9 mouse cellular contexts compared by ENCODE assay signal in the genomic region with DNA sequence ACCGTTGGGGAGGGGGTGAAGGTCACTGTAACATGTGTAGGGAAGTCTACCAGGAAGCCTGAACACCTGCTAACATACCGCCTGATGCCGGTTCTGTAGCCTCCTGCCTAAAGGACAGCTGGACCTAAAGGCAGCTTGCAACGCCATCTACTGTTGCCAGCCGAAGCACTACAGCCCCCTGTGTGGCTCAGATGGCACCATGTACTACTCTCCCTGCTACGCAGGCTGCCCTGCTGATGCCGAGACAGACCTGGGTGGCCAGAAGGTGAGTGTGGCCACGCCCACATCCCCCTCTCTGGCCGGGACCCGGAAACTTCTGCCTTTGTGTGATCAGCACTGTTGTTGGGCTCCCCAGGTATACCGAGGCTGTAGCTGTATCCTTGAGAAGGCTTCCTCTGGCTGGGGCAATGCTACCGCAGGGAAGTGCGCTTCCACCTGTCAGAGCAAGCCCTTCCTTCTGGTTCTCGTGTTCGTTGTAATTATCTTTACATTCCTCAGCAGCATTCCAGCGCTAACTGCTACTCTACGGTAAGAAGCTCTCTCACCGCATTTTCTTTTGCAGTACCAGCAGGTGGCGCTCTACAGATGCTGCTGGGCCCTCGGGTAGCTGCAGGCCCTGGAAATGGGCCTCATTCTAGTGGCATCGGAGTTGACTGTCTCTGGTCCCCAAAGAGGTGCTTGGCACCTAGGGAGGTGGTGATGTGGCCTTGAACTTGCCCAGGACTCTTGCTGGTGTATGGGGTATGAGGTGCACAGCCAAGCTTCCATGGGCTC. TPM values are rescaled to one million over a fixed set of nuclear protein-coding genes. Genes with fewer than 3 reads are reported as not detected.
DNase-seq lines count a peak whose midpoint lies in the region; ATAC-seq and TF ChIP-seq lines count a peak whose summit lies in the region.
"Had no signal": no experiment of that assay in that cellular context is flagged by ENCODE, and none has a peak within 500 bp of the region (broad histone marks: within the 10 kb centered on the region; RNA-seq: fewer than 3 reads in every experiment).

No protein-coding gene starts in this region.

- no peaks in the 10 kb centered on the region for H3K9me3 ChIP-seq in forebrain, embryonic 13.5 days (replicated peaks)
- H3K9me3 ChIP-seq in intestine, embryonic 16.5 days (ENCODE audit: control insufficient read depth, low read length) = no peaks in the 10 kb centered on the region
- H3K9me3 ChIP-seq: liver, embryonic 15.5 days had no signal

- WGBS in thymus, adult 2 months = 78% methylated on average over 21 of the region's 21 CpGs
- WGBS in forebrain, embryonic 13.5 days = 3% methylated on average over 21 of the region's 21 CpGs
- WGBS in intestine, embryonic 16.5 days = 6% methylated on average over 21 of the region's 21 CpGs

- TF ChIP-seq POLR2A in thymus, adult 2 months (IDR thresholded peaks at IDR 0.05; ENCODE audit: control insufficient read depth, extremely low read depth, insufficient read depth, low read length, poor library complexity) = no peak
- no peak for TF ChIP-seq POLR2A in testis, adult 2 months (IDR thresholded peaks at IDR 0.05; ENCODE audit: control insufficient read depth, low read depth, low read length)

- no peak for ATAC-seq in cerebellum, adult (ENCODE audit: insufficient number of reproducible peaks, low FRiP score, low TSS enrichment)
- peak; percentile 66 for ATAC-seq in forebrain, embryonic 13.5 days
- peak; percentile 58 for ATAC-seq in intestine, embryonic 16.5 days
- ATAC-seq in megakaryocyte progenitor cell, adult 5-6 weeks (replicated peaks; ENCODE audit: poor library complexity) = peak; percentile 67

- no peaks in the 10 kb centered on the region for H3K4me1 ChIP-seq in thymus, adult 2 months (replicated peaks; ENCODE audit: control insufficient read depth, insufficient read depth, low read length)
- peaks cover 4% of the 10 kb centered on the region; the same call in 1 of the 2 replicates for H3K4me1 ChIP-seq in forebrain, embryonic 13.5 days
- H3K4me1 ChIP-seq in intestine, embryonic 16.5 days (ENCODE audit: control insufficient read depth, insufficient read depth, low read length) = peaks cover 3% of the 10 kb centered on the region; the same call in 1 of the 2 replicates
- peaks cover 10% of the 10 kb centered on the region for H3K4me1 ChIP-seq in testis, adult 2 months (ENCODE audit: control insufficient read depth, insufficient read depth, low read length)

- no peak overlapping the region for H3K27ac ChIP-seq in thymus, adult 2 months (ENCODE audit: control insufficient read depth, insufficient read depth, low read length)
- H3K27ac ChIP-seq in forebrain, embryonic 13.5 days = no peak overlapping the region
- H3K27ac ChIP-seq in intestine, embryonic 16.5 days (ENCODE audit: low read length) = no peak overlapping the region
- no peak overlapping the region for H3K27ac ChIP-seq in testis, adult 2 months (ENCODE audit: control insufficient read depth, insufficient read depth, low read depth, low read length)
- H3K27ac ChIP-seq: liver, embryonic 15.5 days had no signal

- H3K4me3 ChIP-seq in thymus, adult 2 months (ENCODE audit: control insufficient read depth, insufficient read depth, low read length) = no peak overlapping the region
- H3K4me3 ChIP-seq in forebrain, embryonic 13.5 days = no peak overlapping the region; the same call in 1 of the 2 replicates
- no peak overlapping the region for H3K4me3 ChIP-seq in intestine, embryonic 16.5 days (ENCODE audit: low read length)
- no peak overlapping the region; the same call in 1 of the 2 replicates for H3K4me3 ChIP-seq in testis, adult 2 months (ENCODE audit: control insufficient read depth, low read depth, low read length)
- H3K4me3 ChIP-seq: liver, embryonic 15.5 days had no signal

- H3K36me3 ChIP-seq in thymus, adult 2 months (ENCODE audit: control insufficient read depth, insufficient read depth, low read length) = no peaks in the 10 kb centered on the region
- H3K36me3 ChIP-seq in forebrain, embryonic 13.5 days (ENCODE audit: poor library complexity, severe bottlenecking) = no peaks in the 10 kb centered on the region
- no peaks in the 10 kb centered on the region for H3K36me3 ChIP-seq in intestine, embryonic 16.5 days (ENCODE audit: control insufficient read depth, insufficient read depth, low read length)
- no peaks in the 10 kb centered on the region for H3K36me3 ChIP-seq in testis, adult 2 months (ENCODE audit: control insufficient read depth, insufficient read depth, low read length)
- H3K36me3 ChIP-seq: liver, embryonic 15.5 days had no signal

- peak; percentile 87; the same call in 1 of the 2 replicates for TF ChIP-seq CTCF in thymus, adult 2 months (IDR thresholded peaks at IDR 0.05; ENCODE audit: borderline replicate concordance, control insufficient read depth, extremely low read depth, insufficient read depth, low read length, poor library complexity)
- TF ChIP-seq CTCF in testis, adult 2 months (IDR thresholded peaks at IDR 0.05; ENCODE audit: control insufficient read depth, insufficient read depth, insufficient replicate concordance, low read depth, low read length) = peak; percentile 89

- peak; percentile 70 to 77 for DNase-seq in cerebellum, postnatal 10 days
- DNase-seq in thymus, adult 2 months = peak; percentile 15
- DNase-seq in thymus, adult 18-20 months = no peak

- H3K9ac ChIP-seq in forebrain, embryonic 13.5 days = 0 out of 2 replicates have a peak overlapping the region, but pooled peaks have one; percentile 1
- no peak overlapping the region for H3K9ac ChIP-seq in intestine, embryonic 16.5 days (ENCODE audit: low read depth, low read length)
- H3K9ac ChIP-seq: liver, embryonic 15.5 days had no signal

- H3K27me3 ChIP-seq in thymus, adult 2 months (ENCODE audit: control insufficient read depth, insufficient read depth, low read length) = no peaks in the 10 kb centered on the region
- H3K27me3 ChIP-seq in forebrain, embryonic 13.5 days = no peaks in the 10 kb centered on the region; the same call in 1 of the 2 replicates
- H3K27me3 ChIP-seq in intestine, embryonic 16.5 days (replicated peaks; ENCODE audit: control insufficient read depth, insufficient read depth, low read length) = no peaks in the 10 kb centered on the region
- no peaks in the 10 kb centered on the region for H3K27me3 ChIP-seq in testis, adult 2 months (ENCODE audit: control insufficient read depth, insufficient read depth, low read length)

- H3K4me2 ChIP-seq in forebrain, embryonic 13.5 days = peak overlapping the region; percentile 34
- H3K4me2 ChIP-seq in intestine, embryonic 16.5 days (ENCODE audit: low read depth, low read length) = no peak overlapping the region
- H3K4me2 ChIP-seq: liver, embryonic 15.5 days had no signal

RNA-seq across cellular contexts. Expression of gene Slco4a1, which starts 16.4 kb away (rescaled TPM):
- polyA plus RNA-seq in thymus, adult 2 months (2012; rRNA removed) = 21.2 and 22.6 TPM in 2 replicates
- 1.1 and 2.1 TPM in 2 replicates for polyA plus RNA-seq in forebrain, embryonic 13.5 days (2015; fragmentation: Nextera tagmentation; extraction: Ambion mirVana)
- polyA plus RNA-seq in intestine, embryonic 16.5 days (2015; fragmentation: Nextera tagmentation; extraction: Ambion mirVana) = 2.2 TPM in 2 replicates
- 25.0 and 26.8 TPM in 2 replicates for total RNA-seq in megakaryocyte progenitor cell, adult 5-6 weeks (2015)
- 12.2 and 13.7 TPM in 2 replicates for total RNA-seq in megakaryocyte progenitor cell, adult 5-6 weeks (2017)
- polyA plus RNA-seq in testis, adult 2 months (2012; rRNA removed) = 0.15 and 1.6 TPM in 2 replicates

RNA-seq across cellular contexts. Expression of gene Ntsr1, which starts 27.3 kb away (rescaled TPM):
- 0.19 and 0.40 TPM in 2 replicates for polyA plus RNA-seq in thymus, adult 2 months (2012; rRNA removed)
- 2.2 and 2.3 TPM in 2 replicates for polyA plus RNA-seq in forebrain, embryonic 13.5 days (2015; fragmentation: Nextera tagmentation; extraction: Ambion mirVana)
- 1.9 and 2.1 TPM in 2 replicates for polyA plus RNA-seq in intestine, embryonic 16.5 days (2015; fragmentation: Nextera tagmentation; extraction: Ambion mirVana)
- total RNA-seq in megakaryocyte progenitor cell, adult 5-6 weeks (2015) = not detected in 2 replicates
- not detected in 2 replicates for total RNA-seq in megakaryocyte progenitor cell, adult 5-6 weeks (2017)
- polyA plus RNA-seq in testis, adult 2 months (2012; rRNA removed) = 0.43 and 0.55 TPM in 2 replicates

Comparison
In these comparisons a context has a peak if more than half of its experiments do, and no peak if none do; other contexts are left out.
1. DNase-seq: peak in cerebellum, postnatal 10 days (2 of 2) and thymus, adult 2 months (single experiment); none in thymus, adult 18-20 months (0 of 2).